Comparison of ENCODE assay signal across 9 mouse cellular contexts in genomic region chr4:63402056-63402455, GRCm38 (mm10). TPM values are rescaled to one million over a fixed set of nuclear protein-coding genes. Genes with fewer than 3 reads are reported as not detected.
DNase-seq lines count a peak whose midpoint lies in the region; ATAC-seq and TF ChIP-seq lines count a peak whose summit lies in the region.
"Had no signal": no experiment of that assay in that cellular context is flagged by ENCODE, and none has a peak within 500 bp of the region (broad histone marks: within the 10 kb centered on the region; RNA-seq: fewer than 3 reads in every experiment).

No protein-coding gene starts in this region.

- peak overlapping the region; percentile 90 for H3K27ac ChIP-seq in hindbrain, embryonic 10.5 days
- H3K27ac ChIP-seq in hindbrain, embryonic 11.5 days (ENCODE audit: low read depth, low read length) = no peak overlapping the region
- peak overlapping the region; percentile 67 for H3K27ac ChIP-seq in MEL (ENCODE audit: control insufficient read depth, low read depth, low read length)
- H3K27ac ChIP-seq in forebrain, embryonic 15.5 days (replicated peaks) = peak overlapping the region; percentile 84

- H3K79me2 ChIP-seq in MEL (ENCODE audit: control insufficient read depth, insufficient read depth, low read length, poor library complexity) = no peaks in the 10 kb centered on the region; the same call in 1 of the 2 replicates

- H3K36me3 ChIP-seq in hindbrain, embryonic 10.5 days = peaks cover 14% of the 10 kb centered on the region
- H3K36me3 ChIP-seq in hindbrain, embryonic 11.5 days (ENCODE audit: control insufficient read depth, insufficient read depth, low read length) = no peaks in the 10 kb centered on the region
- peaks cover 0 to 48% of the 10 kb centered on the region in 2 experiments; a peak in 2 of 4 replicates for H3K36me3 ChIP-seq in MEL (ENCODE audit: control insufficient read depth in 1 of 2, insufficient read depth in 2 of 2, low read length in 2 of 2)
- no peaks in the 10 kb centered on the region for H3K36me3 ChIP-seq in forebrain, embryonic 15.5 days

- TF ChIP-seq EP300 in MEL (IDR thresholded peaks at IDR 0.05; ENCODE audit: low read depth in 1 of 2, low read length in 2 of 2) = no peak

- TF ChIP-seq CTCF in MEL (IDR thresholded peaks at IDR 0.05 in 2 of 3, conservative IDR thresholded peaks at IDR 0.05 in 1 of 3; ENCODE audit: control insufficient read depth in 1 of 3, insufficient read depth in 1 of 3, low read depth in 2 of 3, low read length in 3 of 3, poor library complexity in 1 of 3, severe bottlenecking in 1 of 3) = no peak

- H3K4me2 ChIP-seq in hindbrain, embryonic 11.5 days (replicated peaks; ENCODE audit: low read depth, low read length) = no peak overlapping the region
- H3K4me2 ChIP-seq in forebrain, embryonic 15.5 days (replicated peaks) = peak overlapping the region; percentile 36; the same call in 1 of the 2 replicates

- ATAC-seq in hindbrain, embryonic 11.5 days (ENCODE audit: low FRiP score) = no peak
- ATAC-seq in forebrain, embryonic 15.5 days (replicated peaks) = no peak
- peak; percentile 33; the same call in 1 of the 2 replicates for ATAC-seq in megakaryocyte-erythroid progenitor cell, adult 5-6 weeks (replicated peaks; ENCODE audit: low FRiP score, low TSS enrichment, poor library complexity, severe bottlenecking)

- no peak for DNase-seq in hindbrain, embryonic 10.5 days (ENCODE audit: low spot score)
- DNase-seq in hindbrain, embryonic 11.5 days (ENCODE audit: low spot score) = no peak
- DNase-seq in MEL (ENCODE audit: low read depth, low spot score) = peak; percentile 49
- DNase-seq in cerebellum, postnatal 36 days = no peak
- DNase-seq in ovary, postnatal 14 days (ENCODE audit: low spot score) = no peak
- DNase-seq in T-cell, adult 2 months (ENCODE audit: low spot score) = no peak
- DNase-seq: left cerebral cortex, postnatal 4 days had no signal

- no peak for TF ChIP-seq POLR2A in MEL (IDR thresholded peaks at IDR 0.05; ENCODE audit: control insufficient read depth in 1 of 2, insufficient read depth in 1 of 2, low read depth in 1 of 2, low read length in 2 of 2, poor library complexity in 1 of 2)

- H3K27me3 ChIP-seq in hindbrain, embryonic 10.5 days (ENCODE audit: insufficient read depth, poor library complexity, severe bottlenecking) = no peaks in the 10 kb centered on the region
- no peaks in the 10 kb centered on the region for H3K27me3 ChIP-seq in hindbrain, embryonic 11.5 days (ENCODE audit: control insufficient read depth, insufficient read depth, low read length)
- no peaks in the 10 kb centered on the region for H3K27me3 ChIP-seq in MEL (ENCODE audit: control insufficient read depth in 1 of 2, insufficient read depth in 2 of 2, low read length in 2 of 2)
- H3K27me3 ChIP-seq in forebrain, embryonic 15.5 days = no peaks in the 10 kb centered on the region

- H3K9ac ChIP-seq in hindbrain, embryonic 11.5 days (ENCODE audit: low read depth, low read length) = no peak overlapping the region
- H3K9ac ChIP-seq in MEL (ENCODE audit: control insufficient read depth, low read depth, low read length, poor library complexity, severe bottlenecking) = no peak overlapping the region
- H3K9ac ChIP-seq in forebrain, embryonic 15.5 days (replicated peaks) = no peak overlapping the region

- no peak for TF ChIP-seq RAD21 in MEL (IDR thresholded peaks at IDR 0.05; ENCODE audit: low read depth, low read length)

- no peaks in the 10 kb centered on the region for H3K9me3 ChIP-seq in hindbrain, embryonic 10.5 days
- no peaks in the 10 kb centered on the region for H3K9me3 ChIP-seq in hindbrain, embryonic 11.5 days (ENCODE audit: control insufficient read depth, low read length)
- no peaks in the 10 kb centered on the region for H3K9me3 ChIP-seq in MEL (replicated peaks; ENCODE audit: insufficient read depth, low read length)
- H3K9me3 ChIP-seq in forebrain, embryonic 15.5 days = no peaks in the 10 kb centered on the region

- H3K4me1 ChIP-seq in hindbrain, embryonic 10.5 days (replicated peaks) = peaks cover 65% of the 10 kb centered on the region
- peaks cover 20% of the 10 kb centered on the region for H3K4me1 ChIP-seq in hindbrain, embryonic 11.5 days (replicated peaks; ENCODE audit: control insufficient read depth, insufficient read depth, low read length)
- H3K4me1 ChIP-seq in MEL (ENCODE audit: control insufficient read depth in 1 of 2, insufficient read depth in 2 of 2, low read length in 2 of 2) = peaks cover 9 to 74% of the 10 kb centered on the region in 2 experiments
- peaks cover 79% of the 10 kb centered on the region for H3K4me1 ChIP-seq in forebrain, embryonic 15.5 days

- WGBS in hindbrain, embryonic 10.5 days = 92% methylated on average over 10 of the region's 10 CpGs
- 87% methylated on average over 10 of the region's 10 CpGs for WGBS in hindbrain, embryonic 11.5 days
- WGBS in forebrain, embryonic 15.5 days = 79% methylated on average over 10 of the region's 10 CpGs

- 0 out of 2 replicates have a peak overlapping the region, but pooled peaks have one; percentile 40 for H3K4me3 ChIP-seq in hindbrain, embryonic 10.5 days
- H3K4me3 ChIP-seq in hindbrain, embryonic 11.5 days (ENCODE audit: low read depth, low read length) = no peak overlapping the region
- H3K4me3 ChIP-seq in MEL (ENCODE audit: control insufficient read depth in 1 of 2, insufficient read depth in 1 of 2, low read depth in 2 of 2, low read length in 2 of 2) = no peak overlapping the region; a peak in 1 of 4 replicates
- no peak overlapping the region for H3K4me3 ChIP-seq in forebrain, embryonic 15.5 days

TF ChIP-seq in MEL, 35 proteins besides CTCF, POLR2A, EP300 and RAD21:
- TF ChIP-seq NRF1 (IDR thresholded peaks at IDR 0.05; ENCODE audit: insufficient read depth, low read depth, low read length, poor library complexity, severe bottlenecking) = peak; percentile 46; the same call in 1 of the 2 replicates
- no peak for TF ChIP-seq TBP (IDR thresholded peaks at IDR 0.05; ENCODE audit: low read depth, low read length)
- TF ChIP-seq JUND (IDR thresholded peaks at IDR 0.05; ENCODE audit: low read depth, low read length) = no peak
- TF ChIP-seq GABPA (IDR thresholded peaks at IDR 0.05; ENCODE audit: low read depth, low read length) = no peak
TF ChIP-seq in MEL: peak in this region for 1.

RNA-seq across cellular contexts. Expression of gene Akna, which starts 1.1 kb away (rescaled TPM):
- 10.8 and 13.0 TPM in 2 replicates for polyA plus RNA-seq in hindbrain, embryonic 10.5 days (2016; fragmentation: Nextera tagmentation; extraction: Ambion mirVana)
- 5.7 and 6.1 TPM in 2 replicates for polyA plus RNA-seq in hindbrain, embryonic 11.5 days (2014; fragmentation: Nextera tagmentation; extraction: Ambion mirVana)
- total RNA-seq in MEL (2012; rRNA removed) = 3.9 and 6.2 TPM in 2 replicates
- polyA plus RNA-seq in MEL (2012; ENCODE audit: insufficient read depth in 1 of 2, insufficient read length in 2 of 2, low read depth in 1 of 2, low replicate concordance in 2 of 2, missing spikeins in 1 of 2) = 10 to 100 TPM in 1 of 2 experiments, not detected in 1; 14.1 TPM
- polyA plus RNA-seq in forebrain, embryonic 15.5 days (2015; fragmentation: Nextera tagmentation; extraction: Ambion mirVana) = 12.4 and 16.0 TPM in 2 replicates
- 29.6 and 30.1 TPM in 2 replicates for total RNA-seq in megakaryocyte-erythroid progenitor cell, adult 5-6 weeks (2014; fragmentation: Nextera tagmentation)
- 3.0 and 5.7 TPM in 2 replicates for total RNA-seq in megakaryocyte-erythroid progenitor cell, adult 5-6 weeks (2017)

RNA-seq across cellular contexts. Expression of gene Orm2, which starts 39.8 kb away (rescaled TPM):
- polyA plus RNA-seq in hindbrain, embryonic 10.5 days (2016; fragmentation: Nextera tagmentation; extraction: Ambion mirVana) = not detected in 2 replicates
- polyA plus RNA-seq in hindbrain, embryonic 11.5 days (2014; fragmentation: Nextera tagmentation; extraction: Ambion mirVana) = not detected in 2 replicates
- not detected in 2 replicates for total RNA-seq in MEL (2012; rRNA removed)
- polyA plus RNA-seq in MEL (2012; ENCODE audit: insufficient read depth in 1 of 2, insufficient read length in 2 of 2, low read depth in 1 of 2, low replicate concordance in 2 of 2, missing spikeins in 1 of 2) = not detected
- polyA plus RNA-seq in forebrain, embryonic 15.5 days (2015; fragmentation: Nextera tagmentation; extraction: Ambion mirVana) = not detected in 2 replicates
- not detected in 2 replicates for total RNA-seq in megakaryocyte-erythroid progenitor cell, adult 5-6 weeks (2014; fragmentation: Nextera tagmentation)
- total RNA-seq in megakaryocyte-erythroid progenitor cell, adult 5-6 weeks (2017) = not detected in 2 replicates
- total RNA-seq: left cerebral cortex, postnatal 4 days had no signal

RNA-seq across cellular contexts. Expression of gene Orm3, which starts 46.1 kb away (rescaled TPM):
- not detected in 2 replicates for polyA plus RNA-seq in hindbrain, embryonic 10.5 days (2016; fragmentation: Nextera tagmentation; extraction: Ambion mirVana)
- polyA plus RNA-seq in hindbrain, embryonic 11.5 days (2014; fragmentation: Nextera tagmentation; extraction: Ambion mirVana) = not detected in 2 replicates
- not detected in 2 replicates for total RNA-seq in MEL (2012; rRNA removed)
- polyA plus RNA-seq in MEL (2012; ENCODE audit: insufficient read depth in 1 of 2, insufficient read length in 2 of 2, low read depth in 1 of 2, low replicate concordance in 2 of 2, missing spikeins in 1 of 2) = not detected
- polyA plus RNA-seq in forebrain, embryonic 15.5 days (2015; fragmentation: Nextera tagmentation; extraction: Ambion mirVana) = not detected in 2 replicates
- total RNA-seq in megakaryocyte-erythroid progenitor cell, adult 5-6 weeks (2014; fragmentation: Nextera tagmentation) = not detected in 2 replicates
- not detected in 2 replicates for total RNA-seq in megakaryocyte-erythroid progenitor cell, adult 5-6 weeks (2017)
- total RNA-seq: left cerebral cortex, postnatal 4 days had no signal

RNA-seq across cellular contexts. Expression of gene Orm1, which starts 57.7 kb away (rescaled TPM):
- not detected in 2 replicates for polyA plus RNA-seq in hindbrain, embryonic 10.5 days (2016; fragmentation: Nextera tagmentation; extraction: Ambion mirVana)
- polyA plus RNA-seq in hindbrain, embryonic 11.5 days (2014; fragmentation: Nextera tagmentation; extraction: Ambion mirVana) = not detected in 2 replicates
- not detected in 2 replicates for total RNA-seq in MEL (2012; rRNA removed)
- not detected for polyA plus RNA-seq in MEL (2012; ENCODE audit: insufficient read depth in 1 of 2, insufficient read length in 2 of 2, low read depth in 1 of 2, low replicate concordance in 2 of 2, missing spikeins in 1 of 2)
- not detected in 2 replicates for polyA plus RNA-seq in forebrain, embryonic 15.5 days (2015; fragmentation: Nextera tagmentation; extraction: Ambion mirVana)
- not detected in 2 replicates for total RNA-seq in megakaryocyte-erythroid progenitor cell, adult 5-6 weeks (2014; fragmentation: Nextera tagmentation)
- 5.1 TPM in 1 of 2 replicates, not detected in the other for total RNA-seq in megakaryocyte-erythroid progenitor cell, adult 5-6 weeks (2017)
- total RNA-seq: left cerebral cortex, postnatal 4 days had no signal
